Mouse (Mus musculus) MN1 (cell line): ENCODE data around the gene Lbr.

ENCODE experiments used
- DNase-seq: peaks from one replicate; pipeline ENCODE4 v3.0.0-alpha.2; 2016; ENCODE audit warnings: low spot score

The Lbr gene

DNA sequence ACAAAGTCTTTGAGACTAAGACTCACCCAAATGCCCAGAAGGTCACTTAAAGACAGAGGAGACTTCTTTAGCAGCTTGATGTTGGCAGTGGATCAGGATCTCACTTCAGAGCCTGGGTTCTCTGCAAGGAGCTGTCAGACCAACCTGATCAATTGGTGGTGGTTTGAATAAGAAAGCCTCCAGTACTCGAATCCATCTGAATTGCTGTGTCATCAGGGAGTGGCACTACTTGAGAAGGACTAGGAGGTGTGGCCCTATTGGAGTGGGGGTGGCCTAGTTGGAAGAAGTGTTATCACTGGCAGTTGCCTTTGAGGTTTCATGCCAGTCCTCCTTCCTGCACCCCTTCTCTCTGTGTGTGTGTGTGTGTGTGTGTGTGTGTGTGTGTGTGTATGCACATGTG is 66.3 kb downstream of the Lbr start:
- no peak for DNase-seq

DNA sequence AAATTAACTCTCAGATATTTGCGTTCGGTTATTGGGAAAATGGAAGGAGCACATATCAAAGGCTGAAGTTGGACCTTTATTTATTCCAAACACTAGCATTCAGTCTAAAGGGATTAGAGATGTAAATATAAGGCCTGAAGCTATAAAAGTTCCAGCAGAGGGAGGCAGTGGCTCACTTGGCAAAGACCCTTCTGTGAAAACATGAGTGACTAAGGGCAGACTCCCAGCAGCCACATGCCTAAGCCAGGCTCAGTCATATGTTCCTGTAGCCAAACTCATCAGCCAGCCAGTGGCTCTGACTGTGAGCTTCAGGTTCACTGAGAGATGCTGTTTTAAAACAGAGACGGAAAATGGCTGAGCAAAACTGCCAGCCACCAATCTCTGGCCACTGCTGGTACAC is 71.0 kb downstream of the Lbr start:
- DNase-seq, result no peak

DNA sequence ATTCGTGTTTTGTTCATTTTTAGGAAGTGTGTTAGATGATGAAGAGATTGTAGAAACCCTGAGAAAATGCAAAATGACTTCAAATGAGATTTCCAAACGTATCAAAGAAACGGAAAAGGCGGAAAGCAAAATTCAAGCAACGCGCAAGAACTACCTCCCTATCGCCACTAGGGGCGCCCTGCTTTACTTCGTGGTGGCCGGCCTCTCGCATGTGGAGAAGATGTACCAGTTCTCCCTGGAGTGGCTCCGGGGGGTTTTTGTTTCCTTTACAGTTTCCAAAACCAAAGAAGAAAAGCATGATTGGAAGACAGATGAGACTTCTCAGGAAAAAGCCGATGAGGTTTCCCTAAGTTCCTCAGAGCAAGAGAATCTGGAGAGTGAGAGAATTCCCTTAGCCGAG is 73.5 kb downstream of the Lbr start:
- no peak for DNase-seq
